In the genomic region with DNA sequence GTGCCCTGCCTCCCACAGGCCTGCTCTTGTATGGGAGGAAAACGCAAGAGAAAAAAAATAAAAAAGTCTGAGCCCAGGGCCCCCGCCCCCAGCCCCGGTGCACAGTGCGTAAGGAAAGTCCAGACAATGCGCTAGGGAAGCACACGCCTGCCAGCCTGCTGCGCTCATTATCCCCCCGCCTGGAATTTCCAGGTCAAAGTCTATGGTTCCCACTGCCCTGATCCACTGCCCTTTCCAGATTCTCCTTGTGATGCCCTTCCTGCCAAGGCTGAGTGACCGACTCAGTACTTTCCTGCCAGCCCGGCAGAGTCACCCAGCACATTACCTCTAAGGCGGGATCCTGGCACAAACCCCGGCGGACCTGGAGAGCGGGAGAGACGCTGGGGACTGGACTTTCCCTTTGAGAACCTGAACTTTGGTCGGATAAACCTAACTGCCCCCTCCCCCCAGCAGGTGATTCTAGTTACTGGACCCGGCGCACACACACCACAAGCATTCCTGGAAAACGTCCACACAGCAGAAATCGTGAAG, we compare ENCODE assay signal across 8 mouse cellular contexts. TPM values are rescaled to one million over a fixed set of nuclear protein-coding genes. Genes with fewer than 3 reads are reported as not detected.
DNase-seq lines count a peak whose midpoint lies in the region; ATAC-seq and TF ChIP-seq lines count a peak whose summit lies in the region.

No protein-coding gene starts in this region.

- WGBS in heart, embryonic 10.5 days = 52% methylated on average over 20 of the region's 20 CpGs
- WGBS in kidney, postnatal 0 days = 33% methylated on average over 20 of the region's 20 CpGs
- 58% methylated on average over 20 of the region's 20 CpGs for WGBS in thymus, adult 2 months

- DNase-seq in adrenal gland, postnatal 25 days = peak; percentile 65
- no peak for DNase-seq in heart, embryonic 10.5 days (ENCODE audit: low spot score)
- peak; percentile 81 for DNase-seq in kidney, postnatal 0 days (ENCODE audit: low spot score)
- peak; percentile 55 to 79 for DNase-seq in lung, postnatal 4 days
- DNase-seq in cerebellum, adult 11-12 months = no peak
- no peak for DNase-seq in cerebellum, adult 9-11 months
- no peak for DNase-seq in thymus, adult 2 months

- peak overlapping the region; percentile 60 for H3K4me3 ChIP-seq in E14TG2a.4 (replicated peaks; ENCODE audit: low read length)
- no peak overlapping the region; the same call in 1 of the 2 replicates for H3K4me3 ChIP-seq in heart, embryonic 10.5 days
- no peak overlapping the region for H3K4me3 ChIP-seq in kidney, postnatal 0 days (replicated peaks; ENCODE audit: low read depth, low read length)
- no peak overlapping the region for H3K4me3 ChIP-seq in thymus, adult 2 months (ENCODE audit: control insufficient read depth, insufficient read depth, low read length)

- peaks cover 24% of the 10 kb centered on the region for H3K4me1 ChIP-seq in E14TG2a.4 (replicated peaks; ENCODE audit: low read depth, low read length)
- H3K4me1 ChIP-seq in heart, embryonic 10.5 days = peaks cover 90% of the 10 kb centered on the region
- peaks cover 67% of the 10 kb centered on the region for H3K4me1 ChIP-seq in kidney, postnatal 0 days (replicated peaks; ENCODE audit: insufficient read depth, low read length)
- H3K4me1 ChIP-seq in thymus, adult 2 months (replicated peaks; ENCODE audit: control insufficient read depth, insufficient read depth, low read length) = peaks cover 12% of the 10 kb centered on the region

- peaks cover 87% of the 10 kb centered on the region for H3K27me3 ChIP-seq in E14TG2a.4 (ENCODE audit: insufficient read depth, low read length)
- H3K27me3 ChIP-seq in heart, embryonic 10.5 days (ENCODE audit: insufficient read depth, poor library complexity, severe bottlenecking) = no peaks in the 10 kb centered on the region
- no peaks in the 10 kb centered on the region for H3K27me3 ChIP-seq in kidney, postnatal 0 days (ENCODE audit: insufficient read depth, low read length)
- H3K27me3 ChIP-seq in thymus, adult 2 months (ENCODE audit: control insufficient read depth, insufficient read depth, low read length) = no peaks in the 10 kb centered on the region

- no peak for TF ChIP-seq CTCF in E14TG2a.4 (conservative IDR thresholded peaks at IDR 0.05; ENCODE audit: low read length)
- peak; percentile 19; the same call in 1 of the 2 replicates for TF ChIP-seq CTCF in kidney, postnatal 0 days (IDR thresholded peaks at IDR 0.05; ENCODE audit: low read depth)
- no peak for TF ChIP-seq CTCF in thymus, adult 2 months (IDR thresholded peaks at IDR 0.05; ENCODE audit: borderline replicate concordance, control insufficient read depth, extremely low read depth, insufficient read depth, low read length, poor library complexity)

- ATAC-seq in kidney, postnatal 0 days (replicated peaks; ENCODE audit: low FRiP score, low read depth) = peak; percentile 77

- no peaks in the 10 kb centered on the region for H3K36me3 ChIP-seq in E14TG2a.4 (ENCODE audit: insufficient read depth, low read length)
- H3K36me3 ChIP-seq in heart, embryonic 10.5 days = peaks cover 10% of the 10 kb centered on the region; the same call in 1 of the 2 replicates
- H3K36me3 ChIP-seq in kidney, postnatal 0 days (ENCODE audit: insufficient read depth, low read length) = no peaks in the 10 kb centered on the region
- no peaks in the 10 kb centered on the region for H3K36me3 ChIP-seq in thymus, adult 2 months (ENCODE audit: control insufficient read depth, insufficient read depth, low read length)

- no peaks in the 10 kb centered on the region for H3K9me3 ChIP-seq in E14TG2a.4 (ENCODE audit: low read length)
- no peaks in the 10 kb centered on the region for H3K9me3 ChIP-seq in heart, embryonic 10.5 days
- no peaks in the 10 kb centered on the region for H3K9me3 ChIP-seq in kidney, postnatal 0 days (replicated peaks; ENCODE audit: low read length)

- peak overlapping the region; percentile 60 for H3K27ac ChIP-seq in heart, embryonic 10.5 days
- H3K27ac ChIP-seq in kidney, postnatal 0 days = peak overlapping the region; percentile 74
- no peak overlapping the region for H3K27ac ChIP-seq in thymus, adult 2 months (ENCODE audit: control insufficient read depth, insufficient read depth, low read length)

- H3K4me2 ChIP-seq in kidney, postnatal 0 days (ENCODE audit: low read length) = peak overlapping the region; percentile 25

- no peak overlapping the region; the same call in 1 of the 2 replicates for H3K9ac ChIP-seq in kidney, postnatal 0 days (ENCODE audit: low read depth, low read length)

- TF ChIP-seq POLR2A in thymus, adult 2 months (IDR thresholded peaks at IDR 0.05; ENCODE audit: control insufficient read depth, extremely low read depth, insufficient read depth, low read length, poor library complexity) = no peak

RNA-seq across cellular contexts. Expression of a gene that starts 33.2 kb away (rescaled TPM):
- total RNA-seq in adrenal gland, postnatal 25 days (2021) = 214 and 239 TPM in 2 replicates
- 54.9 and 97.0 TPM in 2 replicates for polyA plus RNA-seq in heart, embryonic 10.5 days (2016; fragmentation: Nextera tagmentation; extraction: Ambion mirVana)
- 139 and 140 TPM in 2 replicates for polyA plus RNA-seq in kidney, postnatal 0 days (2015; fragmentation: Nextera tagmentation; extraction: Ambion mirVana)
- polyA plus RNA-seq in thymus, adult 2 months (2012; rRNA removed) = 21.8 and 25.7 TPM in 2 replicates

RNA-seq across cellular contexts. Expression of a gene that starts 33.3 kb away (rescaled TPM):
- total RNA-seq in adrenal gland, postnatal 25 days (2021) = 385 and 411 TPM in 2 replicates
- 143 and 257 TPM in 2 replicates for polyA plus RNA-seq in heart, embryonic 10.5 days (2016; fragmentation: Nextera tagmentation; extraction: Ambion mirVana)
- polyA plus RNA-seq in kidney, postnatal 0 days (2015; fragmentation: Nextera tagmentation; extraction: Ambion mirVana) = 305 and 310 TPM in 2 replicates
- polyA plus RNA-seq in thymus, adult 2 months (2012; rRNA removed) = 78.3 and 95.1 TPM in 2 replicates

Comparison
In these comparisons a context has a peak if more than half of its experiments do, and no peak if none do; other contexts are left out.
1. DNase-seq: peak in adrenal gland, postnatal 25 days (single experiment), kidney, postnatal 0 days (single experiment) and lung, postnatal 4 days (2 of 2); none in heart, embryonic 10.5 days (single experiment), cerebellum, adult 11-12 months (single experiment), cerebellum, adult 9-11 months (single experiment) and thymus, adult 2 months (single experiment).